Mouse (Mus musculus) liver, embryonic 15.5 days (tissue): ENCODE measurements around the gene Abhd14a. TPM values are rescaled to one million over a fixed set of nuclear protein-coding genes. Genes with fewer than 3 reads are reported as not detected.

Source experiments
- ATAC-seq: fragments of 200-750 bp; cut with Nextera tagmentation; 2 replicates; pipeline ENCODE4 v1.8.0; 2017; ENCODE audit warnings: moderate number of reproducible peaks, mild to moderate bottlenecking, moderate library complexity; ENCODE audit not compliant: insufficient read depth
- H3K27ac ChIP-seq: fragments of 300-500 bp; sonication (generic); replicated peaks from 2 replicates; pipeline ENCODE4 v1.5.1; 2015; ENCODE audit warnings: mild to moderate bottlenecking, inconsistent platforms
- H3K27me3 ChIP-seq: fragments of 300-500 bp; sonication (generic); 2 replicates; pipeline ENCODE4 v1.6.1; 2015; ENCODE audit warnings: mild to moderate bottlenecking, inconsistent platforms
- H3K36me3 ChIP-seq: fragments of 300-500 bp; sonication (generic); replicated peaks from 2 replicates; pipeline ENCODE4 v1.6.1; 2015; ENCODE audit warnings: moderate library complexity, mild to moderate bottlenecking, inconsistent platforms
- H3K4me1 ChIP-seq: fragments of 300-500 bp; sonication (generic); replicated peaks from 2 replicates; pipeline ENCODE4 v1.6.1; 2015; ENCODE audit warnings: inconsistent platforms
- H3K4me2 ChIP-seq: fragments of 300-500 bp; sonication (generic); 2 replicates; pipeline ENCODE4 v1.6.1; 2015; ENCODE audit warnings: moderate library complexity, mild to moderate bottlenecking, inconsistent platforms
- H3K4me3 ChIP-seq: fragments of 300-500 bp; sonication (generic); replicated peaks from 2 replicates; pipeline ENCODE4 v1.5.1; 2015; ENCODE audit warnings: mild to moderate bottlenecking, inconsistent platforms
- H3K9ac ChIP-seq: fragments of 300-500 bp; sonication (generic); 2 replicates; pipeline ENCODE4 v1.6.1; 2015; ENCODE audit warnings: moderate library complexity, mild to moderate bottlenecking, inconsistent platforms
- H3K9me3 ChIP-seq: fragments of 300-500 bp; sonication (generic); replicated peaks from 2 replicates; pipeline ENCODE4 v1.6.1; 2016; ENCODE audit warnings: inconsistent platforms
- WGBS: fragments of 180-500 bp; shearing (Covaris S2); methylation state at CpG from one replicate; pipeline ENCODE4 v1.1.7; 2015; ENCODE audit warnings: mixed read lengths; ENCODE audit not compliant: insufficient replicate concordance; 5-methylcytosine and 5-hydroxymethylcytosine counted together
- polyA plus RNA-seq: library from polyadenylated mRNA; unstranded; fragments of >200 nt; fragmentation: Nextera tagmentation; extraction: Ambion mirVana; gene quantifications from 2 replicates; pipeline ENCODE4 v1.2.1, GENCODE M21; 2015

Abhd14a gene
- polyA plus RNA-seq, 1 experiment from 2014 or later = 20.2 TPM

- H3K9me3 ChIP-seq = no peaks in the 10 kb centered on the region
Measured at GRCm38 (mm10) chr9:106411091-106411594, 36.3 kb downstream of the Abhd14a start.

GRCm38 (mm10) chr9:106410086-106410650 lies 37.3 kb downstream of the Abhd14a start:
- Histone ChIP-seq H3K9me3 (no peaks in the 10 kb centered on the region), H3K4me2 (no peak overlapping the region), H3K27me3 (no peaks in the 10 kb centered on the region), H3K4me3 (no peak overlapping the region), H3K27ac (no peak overlapping the region), H3K36me3 (no peaks in the 10 kb centered on the region), H3K9ac (no peak overlapping the region), H3K4me1 (peaks cover 37% of the 10 kb centered on the region)
- 67% methylated on average over 2 of the region's 2 CpGs for WGBS
- ATAC-seq = no peak

More at GRCm38 (mm10) chr9:106411091-106411594, 36.3 kb downstream of the Abhd14a start:
- no peaks in the 10 kb centered on the region for H3K36me3 ChIP-seq
- H3K27ac ChIP-seq = peak overlapping the region; percentile 77
- peak; percentile 92 for ATAC-seq
- 16% methylated on average over 9 of the region's 9 CpGs for WGBS
- H3K4me1 ChIP-seq = peaks cover 37% of the 10 kb centered on the region
- no peaks in the 10 kb centered on the region for H3K27me3 ChIP-seq
- H3K9ac ChIP-seq = 0 out of 2 replicates have a peak overlapping the region, but pooled peaks have one; percentile 42
- H3K4me3 ChIP-seq = peak overlapping the region; percentile 29
- H3K4me2 ChIP-seq = peak overlapping the region; percentile 63

- 87% methylated on average over 4 of the region's 4 CpGs for WGBS
- Histone ChIP-seq H3K27me3 (no peaks in the 10 kb centered on the region), H3K36me3 (no peaks in the 10 kb centered on the region), H3K4me3 (no peak overlapping the region), H3K4me2 (no peak overlapping the region), H3K9me3 (no peaks in the 10 kb centered on the region), H3K4me1 (peaks cover 37% of the 10 kb centered on the region), H3K9ac (no peak overlapping the region), H3K27ac (no peak overlapping the region)
- no peak for ATAC-seq
Measured at GRCm38 (mm10) chr9:106409096-106409495, 38.4 kb downstream of the Abhd14a start.

GRCm38 (mm10) chr9:106406443-106407078 lies 40.9 kb downstream of the Abhd14a start:
- no peak for ATAC-seq
- H3K9me3 ChIP-seq = no peaks in the 10 kb centered on the region
- no peaks in the 10 kb centered on the region for H3K36me3 ChIP-seq
- no peaks in the 10 kb centered on the region for H3K27me3 ChIP-seq
- H3K4me3 ChIP-seq = no peak overlapping the region
- H3K9ac ChIP-seq = no peak overlapping the region
- peaks cover 43% of the 10 kb centered on the region for H3K4me1 ChIP-seq
- no peak overlapping the region for H3K27ac ChIP-seq
- no peak overlapping the region for H3K4me2 ChIP-seq
- WGBS = 48% methylated on average over 8 of the region's 8 CpGs

GRCm38 (mm10) chr9:106405275-106405674 lies 42.2 kb downstream of the Abhd14a start:
- no peaks in the 10 kb centered on the region for H3K27me3 ChIP-seq
- H3K4me3 ChIP-seq = no peak overlapping the region
- no peak overlapping the region for H3K4me2 ChIP-seq
- no peaks in the 10 kb centered on the region for H3K36me3 ChIP-seq
- H3K9me3 ChIP-seq = no peaks in the 10 kb centered on the region
- ATAC-seq = no peak
- WGBS = 39% methylated on average over 6 of the region's 6 CpGs
- no peak overlapping the region for H3K27ac ChIP-seq
- H3K9ac ChIP-seq = no peak overlapping the region
- H3K4me1 ChIP-seq = peaks cover 43% of the 10 kb centered on the region

- Histone ChIP-seq H3K27ac (peak overlapping the region; percentile 66), H3K4me2 (peak overlapping the region; percentile 28; the same call in 1 of the 2 replicates), H3K9me3 (no peaks in the 10 kb centered on the region), H3K27me3 (no peaks in the 10 kb centered on the region), H3K36me3 (no peaks in the 10 kb centered on the region), H3K4me1 (peaks cover 61% of the 10 kb centered on the region), H3K9ac (no peak overlapping the region), H3K4me3 (no peak overlapping the region)
- ATAC-seq = no peak
- 75% methylated on average over 16 of the region's 16 CpGs for WGBS
Measured at GRCm38 (mm10) chr9:106402607-106403375, 44.7 kb downstream of the Abhd14a start.

GRCm38 (mm10) chr9:106402149-106402548 lies 45.3 kb downstream of the Abhd14a start:
- Histone ChIP-seq H3K4me3 (no peak overlapping the region), H3K4me1 (peaks cover 68% of the 10 kb centered on the region), H3K27me3 (no peaks in the 10 kb centered on the region), H3K9me3 (no peaks in the 10 kb centered on the region), H3K27ac (peak overlapping the region; percentile 66), H3K36me3 (no peaks in the 10 kb centered on the region), H3K4me2 (peak overlapping the region; percentile 28; the same call in 1 of the 2 replicates), H3K9ac (no peak overlapping the region)
- peak; percentile 42 for ATAC-seq
- 31% methylated on average over 5 of the region's 5 CpGs for WGBS

- Histone ChIP-seq H3K9me3 (no peaks in the 10 kb centered on the region), H3K9ac (no peak overlapping the region), H3K27ac (peak overlapping the region; percentile 95), H3K4me2 (peak overlapping the region; percentile 67; the same call in 1 of the 2 replicates), H3K4me1 (peaks cover 72% of the 10 kb centered on the region), H3K27me3 (no peaks in the 10 kb centered on the region; the same call in 1 of the 2 replicates), H3K4me3 (no peak overlapping the region), H3K36me3 (no peaks in the 10 kb centered on the region)
- WGBS = 89% methylated on average over 3 of the region's 3 CpGs
- ATAC-seq = no peak
Measured at GRCm38 (mm10) chr9:106399808-106400207, 47.7 kb downstream of the Abhd14a start.

- peak overlapping the region; percentile 47 for H3K9ac ChIP-seq
- peak overlapping the region; percentile 95 for H3K27ac ChIP-seq
- peak overlapping the region; percentile 17; the same call in 1 of the 2 replicates for H3K4me3 ChIP-seq
- no peaks in the 10 kb centered on the region for H3K36me3 ChIP-seq
- peaks cover 80% of the 10 kb centered on the region for H3K4me1 ChIP-seq
- no peaks in the 10 kb centered on the region for H3K9me3 ChIP-seq
- no peaks in the 10 kb centered on the region; the same call in 1 of the 2 replicates for H3K27me3 ChIP-seq
- H3K4me2 ChIP-seq = peak overlapping the region; percentile 67
- ATAC-seq = peak; percentile 91
- WGBS = 33% methylated on average over 9 of the region's 9 CpGs
Measured at GRCm38 (mm10) chr9:106398667-106399311, 48.7 kb downstream of the Abhd14a start.

- H3K27ac ChIP-seq = peak overlapping the region; percentile 84
- ATAC-seq = peak; percentile 35
- no peak overlapping the region for H3K4me3 ChIP-seq
- H3K4me1 ChIP-seq = peaks cover 79% of the 10 kb centered on the region
- H3K9me3 ChIP-seq = no peaks in the 10 kb centered on the region
- peak overlapping the region; percentile 47 for H3K9ac ChIP-seq
- H3K4me2 ChIP-seq = peak overlapping the region; percentile 46
- no peaks in the 10 kb centered on the region for H3K36me3 ChIP-seq
- WGBS = 21% methylated on average over 4 of the region's 4 CpGs
- H3K27me3 ChIP-seq = no peaks in the 10 kb centered on the region; the same call in 1 of the 2 replicates
Measured at GRCm38 (mm10) chr9:106397733-106398132, 49.7 kb downstream of the Abhd14a start.
